Mouse (Mus musculus) cerebellum, adult 18-20 months (tissue): ENCODE measurements at regions not wholly inside any gene's neighbourhood (a gene's known extent, or its start where the extent isn't known, plus 50 kb on each side); places are given as distances from the start of the nearest gene placed in this dataset.

Experiments
- DNase-seq, 2 experiments: peaks; one replicate each; pipeline ENCODE4 v3.0.0; 2021

DNA sequence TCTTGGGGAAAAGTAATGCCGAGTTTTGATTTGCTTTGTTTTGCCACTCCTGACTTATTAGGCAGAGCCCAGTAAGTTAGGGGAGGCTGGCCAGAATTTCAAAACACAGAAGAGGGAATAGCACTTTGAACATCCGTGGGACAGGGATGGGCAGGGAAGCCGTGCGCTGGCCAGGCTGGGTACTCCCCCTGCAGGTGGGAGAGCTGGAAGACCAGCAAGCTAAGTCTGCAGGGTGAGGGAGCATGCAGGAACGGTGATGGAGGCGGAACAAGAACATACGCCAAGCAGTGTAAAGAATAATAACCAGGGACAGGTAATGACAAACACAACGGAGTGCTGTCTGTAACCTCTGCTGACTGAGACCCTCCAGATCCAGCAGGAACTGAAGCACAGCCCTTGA, 55.5 kb upstream of the Vps8 start:
- peak; percentile 7 to 20 for DNase-seq

DNA sequence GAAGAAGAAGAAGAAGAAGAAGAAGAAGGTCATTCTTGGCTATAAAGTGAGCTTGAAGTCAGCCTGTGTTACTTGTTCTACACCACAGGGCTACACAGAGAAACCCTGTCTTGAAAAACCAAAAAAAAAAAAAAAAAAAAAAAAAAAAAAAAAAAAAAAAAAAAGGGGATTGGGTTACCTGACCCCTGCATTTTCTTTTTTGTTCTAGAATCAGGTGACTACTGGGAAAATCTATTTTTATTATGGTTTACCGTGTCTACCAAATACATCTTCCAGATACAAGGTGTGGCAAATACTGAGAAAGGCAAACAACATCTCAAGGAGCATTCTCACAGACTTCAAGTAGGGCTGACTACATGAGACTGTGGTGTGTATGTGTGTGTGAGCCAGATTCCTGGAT, 54.1 kb upstream of the Vps8 start:
- no peak for DNase-seq

DNA sequence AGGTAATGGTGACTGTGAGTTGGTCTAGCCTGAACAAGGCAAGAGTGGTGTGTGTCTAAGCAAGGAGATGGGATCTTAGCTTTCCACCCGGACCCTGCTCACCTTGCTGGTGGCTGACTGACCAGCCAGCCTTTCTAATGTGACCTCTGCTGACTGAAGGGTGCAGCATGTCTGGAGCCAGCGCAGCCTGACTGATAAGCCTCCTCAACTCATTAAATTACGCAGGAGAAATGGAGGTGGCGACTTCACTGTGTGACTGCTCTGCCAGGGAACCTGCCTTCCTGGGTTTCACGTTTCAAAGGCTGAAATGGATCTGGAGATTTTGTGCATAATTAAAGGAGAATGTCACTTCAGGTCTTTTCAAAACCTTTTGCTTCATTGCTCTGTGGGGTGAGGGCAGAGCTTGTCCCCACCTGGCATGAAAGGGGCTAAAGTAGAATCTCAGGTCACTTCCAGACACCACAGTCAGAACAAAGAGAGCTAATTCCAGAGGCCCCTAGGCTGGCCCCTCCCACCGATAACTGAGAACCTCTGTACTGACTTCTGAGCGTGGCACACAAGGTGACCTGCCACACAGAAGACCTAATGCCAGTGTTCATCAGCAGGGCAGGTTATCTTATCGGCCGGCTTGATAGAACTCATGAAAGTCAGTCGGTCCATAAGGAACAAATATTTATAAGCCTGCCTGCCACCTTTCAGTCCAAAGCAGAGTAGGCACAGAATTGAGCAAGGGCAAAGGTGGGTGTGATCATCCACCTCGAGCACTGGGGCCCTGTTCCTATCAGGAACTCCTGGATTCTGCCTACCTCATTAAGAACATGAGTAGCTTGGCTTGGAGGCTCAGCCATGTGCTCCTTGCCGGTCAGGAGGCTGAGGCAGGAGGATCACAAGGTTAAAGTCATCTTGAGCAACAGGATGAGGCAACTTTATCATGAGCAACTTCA, 53.1 kb upstream of the Vps8 start:
- DNase-seq, result no peak
